Mouse (Mus musculus) E14TG2a.4 (cell line): ENCODE measurements around the gene Tjp2.

Source experiments
- CTCF ChIP-seq: conservative IDR thresholded peaks from 2 replicates; pipeline ENCODE4 v1.5.1; 2014; ENCODE audit warnings: low read length
- NANOG ChIP-seq: IDR thresholded peaks from 2 replicates; pipeline ENCODE4 v1.6.1; 2014; ENCODE audit warnings: borderline replicate concordance, low read length, mixed read lengths

DNA sequence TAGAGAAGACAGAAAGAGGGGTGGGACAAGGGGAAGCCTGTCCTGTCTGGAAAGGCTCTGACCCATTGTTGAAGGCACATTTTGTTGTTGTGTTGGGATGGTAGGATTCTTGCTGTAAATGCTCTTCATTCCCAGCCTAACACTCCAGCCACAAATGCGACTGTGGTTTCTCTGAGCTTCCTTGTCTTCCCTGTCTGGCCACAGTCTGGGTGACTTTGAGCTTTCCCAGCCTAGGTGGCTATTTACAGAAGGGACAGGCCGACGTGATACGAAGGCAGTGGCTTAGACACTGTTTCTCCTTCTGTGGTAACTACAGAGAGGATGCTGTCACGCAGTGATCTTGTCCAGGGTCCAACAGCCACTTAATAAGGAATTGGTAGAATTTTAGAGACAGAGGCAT, 166.8 kb downstream of the Tjp2 start:
- TF ChIP-seq CTCF: no peak
- no peak for TF ChIP-seq NANOG
